ENCODE assay signal across 1 mouse cellular context in the genomic region with DNA sequence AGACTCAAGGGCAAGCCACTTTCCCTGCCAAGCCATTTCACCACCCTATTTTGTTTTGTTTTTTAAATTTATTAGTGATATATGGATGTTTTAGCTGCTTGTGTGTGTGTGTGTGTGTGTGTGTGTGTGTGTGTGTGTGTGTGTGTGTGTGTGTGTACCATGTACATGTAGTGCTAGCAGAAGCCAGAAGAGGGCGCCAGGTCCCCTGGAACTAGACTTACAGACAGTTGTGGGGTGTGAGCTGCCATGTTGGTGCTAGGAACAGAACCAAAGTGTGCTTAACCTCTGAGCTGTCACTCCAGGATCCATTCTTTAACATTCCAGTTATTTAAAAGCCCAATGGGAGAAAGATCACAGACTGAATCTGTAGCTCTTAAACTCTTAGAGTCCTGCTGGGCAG.
A peak's percentile ranks its signal among the peaks of the same experiment; 100 is the strongest.
TF ChIP-seq lines count a peak whose summit lies in the region.

No protein-coding gene starts in this region.

TF ChIP-seq in MEL, 35 proteins besides CTCF, POLR2A, EP300 and RAD21:
- TF ChIP-seq MEF2A (IDR thresholded peaks at IDR 0.05; ENCODE audit: extremely low read depth, insufficient replicate concordance, low read depth, low read length, poor library complexity, severe bottlenecking) = no peak
- TF ChIP-seq SMC3 (IDR thresholded peaks at IDR 0.05; ENCODE audit: low read depth, low read length) = peak; percentile 37
- TF ChIP-seq MYB (IDR thresholded peaks at IDR 0.05; ENCODE audit: low read depth, low read length) = no peak
- no peak for TF ChIP-seq CHD1 (IDR thresholded peaks at IDR 0.05; ENCODE audit: low read depth, low read length)
